Mouse (Mus musculus): ENCODE measurements around the gene Styx.

DNA sequence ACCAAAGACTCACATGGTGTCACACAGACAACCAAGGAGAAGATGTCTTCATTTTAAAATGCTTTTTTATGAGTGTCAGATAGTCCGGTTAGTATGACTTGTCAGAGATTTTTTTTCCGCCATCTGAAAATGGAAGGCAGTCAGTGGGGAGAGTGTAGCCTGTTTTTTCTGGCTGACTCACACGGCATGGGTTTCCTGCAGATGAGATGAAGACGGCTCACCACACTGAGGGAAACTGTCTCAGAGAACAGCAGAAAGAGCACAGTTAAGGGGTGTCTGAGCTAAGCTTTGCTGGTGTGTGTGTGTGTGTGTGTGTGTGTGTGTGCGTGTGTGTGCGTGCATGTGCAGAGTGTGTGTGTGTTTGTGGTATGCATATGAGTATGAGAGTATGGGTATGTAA, 90.4 kb downstream of the Styx start:
- no peak for TF ChIP-seq GATA1 (IDR thresholded peaks at IDR 0.05; ENCODE audit: low read length)
- no peak for TF ChIP-seq TAL1 (IDR thresholded peaks at IDR 0.05; ENCODE audit: low read length)
